Mouse (Mus musculus) c-Kit-positive CD71-positive TER-119-positive erythroid progenitor cells, embryonic 14.5 days (primary cell): Measurements from ENCODE around the gene Trim69.

Source experiments
- DNase-seq: peaks from one replicate; pipeline ENCODE4 v3.0.0-alpha.2; 2013; ENCODE audit warnings: low spot score

The Trim69 gene

DNA sequence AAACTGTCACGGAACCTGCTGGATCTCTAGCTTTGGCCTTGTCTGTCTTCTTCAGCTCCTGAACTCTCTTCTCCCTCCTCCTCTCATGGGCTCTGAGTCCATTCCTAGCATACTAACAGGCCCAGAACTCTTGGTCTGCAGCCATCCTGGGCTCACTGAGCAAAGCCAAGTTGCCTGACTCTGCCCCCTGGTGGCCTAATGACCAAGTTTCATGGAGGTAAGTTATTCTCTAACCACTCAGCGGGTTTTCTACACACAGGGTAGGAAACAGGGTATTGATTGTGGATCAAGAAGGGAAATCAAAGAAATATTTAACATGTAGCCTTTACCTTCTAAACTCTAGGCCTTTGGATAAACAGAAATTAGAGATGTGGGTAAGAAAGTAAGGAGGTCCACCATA is at the start of gene Trim69:
TSS of gene Trim69 (plus strand) at position 21 of the 400 bp plus-strand sequence.
- DNase-seq = peak; percentile 73

GRCm38 (mm10) chr2:122116888-122117287 is 43.6 kb upstream of the Trim69 start:
- no peak for DNase-seq

DNA sequence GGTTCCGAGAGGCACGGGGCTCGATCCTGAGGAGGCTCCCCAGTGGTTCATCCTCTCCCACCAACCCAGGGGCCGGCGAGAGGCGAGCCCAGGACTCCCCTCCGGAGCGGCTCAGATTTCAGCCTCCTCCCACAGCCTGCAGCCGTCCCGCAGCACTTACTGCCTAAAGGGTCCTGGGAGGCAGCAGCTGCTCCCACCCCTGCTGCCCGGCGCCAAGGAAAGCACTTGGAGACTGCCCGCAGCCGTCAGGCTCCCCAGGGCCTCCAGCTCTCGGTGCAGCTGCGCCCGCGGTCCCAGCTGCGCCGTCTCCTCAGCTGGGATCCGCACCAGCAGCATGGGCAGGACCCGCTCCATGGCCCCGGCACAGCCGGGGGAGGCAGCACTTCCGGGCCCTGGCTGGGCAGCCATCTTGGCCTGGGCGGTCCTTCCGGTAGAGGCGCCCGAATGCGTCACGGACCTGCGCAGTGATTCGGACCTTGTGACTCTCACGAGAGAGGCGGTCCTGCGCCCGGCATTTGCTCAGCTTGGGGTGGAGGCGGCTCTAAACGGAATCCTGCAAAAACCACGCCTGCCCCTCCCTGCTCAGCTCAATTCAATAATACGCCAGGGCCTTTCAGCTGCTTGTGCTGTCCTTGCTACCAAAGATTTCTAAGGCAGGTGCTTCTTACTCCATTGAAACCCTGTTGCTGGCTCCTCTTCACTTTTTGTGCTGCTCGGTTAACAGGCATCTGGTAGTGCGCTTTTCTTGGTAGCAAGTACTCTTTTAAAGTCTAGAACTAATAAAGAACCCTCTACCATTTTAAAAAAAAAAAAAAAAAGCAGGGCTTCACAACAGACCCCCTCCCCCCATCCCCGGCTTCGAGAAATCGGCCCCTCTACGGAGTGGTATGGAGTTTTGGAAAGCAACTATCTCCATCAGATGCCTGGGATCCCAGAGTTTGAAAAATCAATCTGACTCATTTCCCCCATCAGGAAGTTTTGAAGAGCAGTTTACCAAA is 42.2 kb upstream of the Trim69 start, which contains the start of gene Spg11:
TSS of gene Spg11 (minus strand) at position 426 of the 998 bp plus-strand sequence.
- peak; percentile 96 for DNase-seq

DNA sequence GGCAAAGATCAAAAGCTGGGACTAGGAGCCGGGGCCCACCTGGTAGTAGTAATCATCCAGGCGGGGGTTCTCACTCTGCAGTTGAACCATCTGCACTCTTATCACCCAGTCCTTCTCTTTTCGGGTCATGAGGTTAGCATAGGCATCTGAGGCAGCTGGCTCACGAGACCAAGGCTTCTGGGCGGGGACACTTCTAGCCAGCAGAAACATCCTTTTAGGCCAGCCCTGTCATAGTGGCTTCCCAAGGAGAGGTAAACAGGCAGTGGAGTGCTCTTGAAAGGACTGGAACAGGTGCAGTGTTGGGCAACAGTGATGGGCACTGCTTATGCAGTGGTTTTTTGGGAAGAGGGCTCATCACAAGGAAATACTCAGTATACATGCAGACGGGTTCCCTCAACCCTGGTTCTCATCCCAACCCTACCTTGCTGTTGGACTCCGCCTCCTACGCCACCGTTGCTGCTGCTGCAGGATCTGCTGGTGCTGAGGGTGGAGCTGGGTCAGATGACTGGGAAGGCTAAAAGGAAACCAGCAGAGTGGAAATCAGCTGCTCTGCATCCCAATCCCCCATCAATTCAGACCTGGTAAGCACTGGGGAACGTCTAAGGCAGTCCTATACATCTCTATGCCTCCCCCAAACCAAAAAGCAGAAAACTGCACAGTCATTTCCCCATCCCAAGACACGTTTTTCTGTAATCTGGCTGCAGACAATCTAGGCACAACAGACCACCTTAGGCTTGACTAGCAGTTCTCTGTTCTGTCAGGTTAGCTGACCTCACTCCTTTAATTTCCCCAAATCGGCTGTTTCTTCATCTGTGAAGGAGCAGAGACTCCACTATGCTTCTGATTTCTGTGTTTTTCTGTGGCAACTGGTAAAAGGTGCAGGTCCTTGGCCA is 34.6 kb upstream of the Trim69 start:
- DNase-seq = no peak

- no peak for DNase-seq
Measured at GRCm38 (mm10) chr2:122126765-122127347, 33.6 kb upstream of the Trim69 start.

GRCm38 (mm10) chr2:122127635-122128034 is 32.9 kb upstream of the Trim69 start:
- no peak for DNase-seq

GRCm38 (mm10) chr2:122132078-122132477 is 28.4 kb upstream of the Trim69 start:
- no peak for DNase-seq

- DNase-seq = no peak
Measured at GRCm38 (mm10) chr2:122132618-122133017, 27.9 kb upstream of the Trim69 start.

DNA sequence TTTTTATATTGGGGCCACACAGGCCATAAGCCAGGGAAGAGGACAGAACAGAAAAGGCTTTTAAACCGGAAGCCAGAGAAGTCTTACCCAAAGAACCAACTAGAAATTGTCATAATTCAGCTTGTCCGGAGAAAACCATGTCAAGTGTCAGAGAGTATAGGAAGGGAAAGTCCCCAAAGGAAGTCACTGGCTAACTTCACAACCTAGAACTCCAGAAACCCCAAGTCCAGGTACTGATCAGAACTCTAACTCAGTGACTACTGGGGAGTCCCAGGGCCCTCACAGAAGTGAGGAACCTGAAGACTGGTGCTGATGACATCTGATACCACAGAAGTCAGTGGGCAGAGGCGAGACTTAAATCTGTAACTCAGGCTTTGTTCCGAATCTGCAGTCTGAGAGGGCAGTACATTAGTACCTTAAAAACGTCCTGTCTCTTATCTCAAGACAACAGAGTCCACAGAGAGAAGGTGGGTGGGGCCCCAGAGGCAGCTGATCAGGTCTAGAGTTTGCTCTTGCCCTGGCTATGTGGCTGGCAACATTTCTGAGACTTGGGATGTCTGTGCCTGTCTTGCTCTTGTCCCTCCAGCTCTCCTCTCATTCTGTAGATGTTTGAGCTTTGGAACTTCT is 22.5 kb upstream of the Trim69 start:
- peak; percentile 84 for DNase-seq

GRCm38 (mm10) chr2:122140815-122141214 is 19.7 kb upstream of the Trim69 start:
- no peak for DNase-seq

GRCm38 (mm10) chr2:122141332-122141967 is 19.1 kb upstream of the Trim69 start:
- DNase-seq = no peak

GRCm38 (mm10) chr2:122143111-122143510 is 17.4 kb upstream of the Trim69 start:
- no peak for DNase-seq

- no peak for DNase-seq
Measured at GRCm38 (mm10) chr2:122145756-122146155, 14.7 kb upstream of the Trim69 start.

- DNase-seq = no peak
Measured at GRCm38 (mm10) chr2:122146687-122147086, 13.8 kb upstream of the Trim69 start.

GRCm38 (mm10) chr2:122147508-122148241 is 12.8 kb upstream of the Trim69 start, which contains the start of gene B2m:
B2m (plus strand) TSS chr2:122147686.
- DNase-seq = peak; percentile 94

GRCm38 (mm10) chr2:122148242-122148917 is 12.1 kb upstream of the Trim69 start:
- DNase-seq = no peak

DNA sequence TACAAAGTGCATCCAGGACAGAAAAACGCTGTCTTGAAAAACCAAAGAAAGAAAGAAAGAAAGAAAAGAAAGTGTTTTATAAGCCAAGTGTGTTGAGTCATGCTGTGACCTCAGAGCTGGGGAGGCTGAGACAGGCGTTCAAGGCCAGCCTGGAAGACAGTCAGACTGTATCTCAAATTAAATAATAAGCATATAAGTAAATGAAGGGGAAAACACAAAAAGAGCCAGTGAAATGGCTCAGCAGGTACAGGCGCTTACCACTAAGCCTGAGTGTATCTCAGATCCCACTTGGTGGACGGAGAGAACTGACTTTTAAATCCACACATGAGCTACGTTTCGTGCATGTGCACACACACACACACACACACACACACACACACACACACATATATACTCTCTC is 11.2 kb upstream of the Trim69 start:
- no peak for DNase-seq

DNA sequence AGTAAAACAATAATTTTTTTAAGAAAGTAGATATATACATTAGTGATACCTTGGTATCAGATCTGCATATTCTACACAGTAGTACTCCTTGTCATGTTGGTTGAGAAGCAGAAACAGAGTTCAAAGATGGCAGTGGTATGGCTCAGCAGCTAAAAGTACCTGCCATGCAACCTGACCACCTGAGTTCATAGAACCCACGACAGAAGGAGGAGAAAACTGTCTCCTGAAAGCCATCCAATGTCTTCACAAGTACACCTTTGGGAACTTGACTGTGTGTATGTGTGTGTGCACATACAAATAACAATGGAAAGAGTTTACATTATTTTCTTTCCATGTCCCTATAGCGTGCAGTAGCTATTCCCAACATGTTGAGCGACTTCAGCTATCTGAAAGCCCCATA is 10.8 kb upstream of the Trim69 start:
- DNase-seq = no peak

GRCm38 (mm10) chr2:122151221-122151620 is 9.3 kb upstream of the Trim69 start:
- no peak for DNase-seq

- no peak for DNase-seq
Measured at GRCm38 (mm10) chr2:122152850-122153249, 7.7 kb upstream of the Trim69 start.
